Mouse (Mus musculus): ENCODE measurements around the gene Nup155.

DNA sequence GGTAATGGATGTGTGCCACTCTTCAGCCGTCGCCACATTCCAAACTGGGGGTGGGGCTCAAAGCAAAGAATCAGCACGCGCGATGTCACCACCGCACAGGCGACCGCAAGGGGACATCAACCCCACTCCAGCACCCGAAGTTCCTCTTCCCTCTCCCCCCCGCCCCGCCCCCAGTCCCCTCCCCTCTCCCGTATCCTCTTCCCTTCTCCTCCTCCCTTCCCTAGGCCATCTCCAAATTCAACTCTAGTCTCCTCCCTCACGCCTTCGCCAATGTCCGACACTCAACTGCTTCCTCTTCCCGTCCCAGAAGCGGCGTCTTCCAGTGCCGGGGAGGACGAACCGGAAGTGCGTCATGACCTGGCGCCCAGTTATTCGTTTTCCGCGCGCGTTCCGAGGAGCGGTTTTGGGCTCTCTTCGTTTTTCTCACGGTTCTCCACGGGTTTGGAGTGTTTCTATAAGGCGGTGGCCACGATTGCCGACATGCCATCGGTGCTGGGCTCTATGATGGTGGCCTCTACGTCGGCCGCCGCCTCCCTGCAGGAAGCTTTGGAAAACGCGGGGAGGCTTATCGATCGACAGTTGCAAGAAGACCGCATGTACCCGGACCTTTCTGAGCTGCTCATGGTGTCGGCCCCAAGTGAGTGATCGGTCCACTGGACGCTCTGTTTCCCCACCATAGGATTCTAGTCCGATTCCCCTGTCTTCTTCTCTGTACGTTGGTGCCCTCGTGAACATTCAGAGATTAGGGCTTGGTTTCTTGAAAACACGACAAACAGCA, at the start of gene Nup155:
- TF ChIP-seq CTCF (IDR thresholded peaks at IDR 0.05): no peak
- TF ChIP-seq EP300 (IDR thresholded peaks at IDR 0.05): no peak

Data from lung, postnatal 0 days (tissue).